Mouse (Mus musculus) urinary bladder, postnatal 10 days (tissue): ENCODE results near the gene Fmo4.
"Not testable (repeated sequence)": the region's sequence is repeated elsewhere in the genome, so short reads cannot be mapped to it uniquely, and the experiment has no call there.

ENCODE experiments used
- DNase-seq: peaks from one replicate; pipeline ENCODE4 v3.0.0; 2022; ENCODE audit warnings: low spot score

Fmo4 gene

GRCm38 (mm10) chr1:162792306-162793044 is 21.3 kb downstream of the Fmo4 start:
- DNase-seq, result no peak

- DNase-seq, result no peak
These were observed 28.6 kb downstream of the Fmo4 start for GRCm38 (mm10) chr1:162785222-162785621.

GRCm38 (mm10) chr1:162783669-162784248 is 30.0 kb downstream of the Fmo4 start:
- no peak for DNase-seq

GRCm38 (mm10) chr1:162781035-162781434 is 32.7 kb downstream of the Fmo4 start:
- DNase-seq, result not testable (repeated sequence)

- no peak for DNase-seq
These were observed 35.7 kb downstream of the Fmo4 start for GRCm38 (mm10) chr1:162777943-162778538.

- no peak for DNase-seq
These were observed 40.1 kb downstream of the Fmo4 start for GRCm38 (mm10) chr1:162773661-162774060.

- DNase-seq, result no peak
These were observed 42.0 kb downstream of the Fmo4 start for GRCm38 (mm10) chr1:162771617-162772360.

- DNase-seq, result no peak
These were observed 61.8 kb downstream of the Fmo4 start for GRCm38 (mm10) chr1:162752009-162752408.

GRCm38 (mm10) chr1:162749607-162750006 is 64.2 kb downstream of the Fmo4 start:
- no peak for DNase-seq

GRCm38 (mm10) chr1:162748761-162749160 is 65.0 kb downstream of the Fmo4 start:
- no peak for DNase-seq
